Mouse (Mus musculus) midbrain, embryonic 12.5 days (tissue): ENCODE data around the gene Hnrnpu. TPM values are rescaled to one million over a fixed set of nuclear protein-coding genes. Genes with fewer than 3 reads are reported as not detected.

Experiments
- ATAC-seq: fragments of 200-750 bp; cut with Nextera tagmentation; 2 replicates; pipeline ENCODE4 v1.8.0; 2017; ENCODE audit warnings: low read depth, moderate TSS enrichment, moderate library complexity; ENCODE audit not compliant: low FRiP score
- H3K27ac ChIP-seq: fragments of 300-500 bp; sonication (generic); replicated peaks from 2 replicates; pipeline ENCODE4 v1.5.1; 2016; ENCODE audit warnings: mild to moderate bottlenecking
- H3K27me3 ChIP-seq: fragments of 300-500 bp; sonication (generic); 2 replicates; pipeline ENCODE4 v1.6.1; 2016; ENCODE audit warnings: mild to moderate bottlenecking
- H3K36me3 ChIP-seq: fragments of 300-500 bp; sonication (generic); 2 replicates; pipeline ENCODE4 v1.6.1; 2016
- H3K4me1 ChIP-seq: fragments of 300-500 bp; sonication (generic); 2 replicates; pipeline ENCODE4 v1.6.1; 2016
- H3K4me2 ChIP-seq: fragments of 300-500 bp; sonication (generic); replicated peaks from 2 replicates; pipeline ENCODE4 v1.6.1; 2016; ENCODE audit warnings: mild to moderate bottlenecking, moderate library complexity
- H3K4me3 ChIP-seq: fragments of 300-500 bp; sonication (generic); 2 replicates; pipeline ENCODE4 v1.5.1; 2016; ENCODE audit warnings: mild to moderate bottlenecking
- H3K9ac ChIP-seq: fragments of 300-500 bp; sonication (generic); replicated peaks from 2 replicates; pipeline ENCODE4 v1.6.1; 2016; ENCODE audit warnings: mild to moderate bottlenecking, moderate library complexity
- H3K9me3 ChIP-seq: fragments of 300-500 bp; sonication (generic); 2 replicates; pipeline ENCODE4 v1.6.1; 2016; ENCODE audit warnings: mild to moderate bottlenecking
- WGBS: fragments of 180-500 bp; shearing (Covaris S2); methylation state at CpG from one replicate; pipeline ENCODE4 v1.1.7; 2016; 5-methylcytosine and 5-hydroxymethylcytosine counted together
- polyA plus RNA-seq: library from polyadenylated mRNA; unstranded; fragments of >200 nt; fragmentation: Nextera tagmentation; extraction: Ambion mirVana; gene quantifications from 2 replicates; pipeline ENCODE4 v1.2.1, GENCODE M21; 2016

Hnrnpu gene
- polyA plus RNA-seq, 1 experiment from 2014 or later, result 896 TPM

- Histone ChIP-seq H3K9me3 (no peaks in the 10 kb centered on the region), H3K9ac (peak overlapping the region; percentile 100), H3K4me3 (peak overlapping the region; percentile 100), H3K27me3 (no peaks in the 10 kb centered on the region), H3K4me1 (peaks cover 23% of the 10 kb centered on the region), H3K4me2 (peak overlapping the region; percentile 85; the same call in 1 of the 2 replicates), H3K27ac (peak overlapping the region; percentile 100), H3K36me3 (peaks cover 26% of the 10 kb centered on the region)
- ATAC-seq, result peak; percentile 63
- under 1% methylated on average over 81 of the region's 89 CpGs for WGBS
Observed at GRCm38 (mm10) chr1:178336777-178337481, 668 bp downstream of the Hnrnpu start.

GRCm38 (mm10) chr1:178336289-178336775, 1.3 kb downstream of the Hnrnpu start:
- no peaks in the 10 kb centered on the region for H3K9me3 ChIP-seq
- peak; percentile 93 for ATAC-seq
- peak overlapping the region; percentile 100 for H3K4me3 ChIP-seq
- H3K36me3 ChIP-seq, result peaks cover 31% of the 10 kb centered on the region
- H3K27ac ChIP-seq, result peak overlapping the region; percentile 100
- peak overlapping the region; percentile 100 for H3K9ac ChIP-seq
- H3K4me2 ChIP-seq, result peak overlapping the region; percentile 85
- peaks cover 23% of the 10 kb centered on the region for H3K4me1 ChIP-seq
- no peaks in the 10 kb centered on the region for H3K27me3 ChIP-seq
- WGBS, result under 1% methylated on average over 14 of the region's 53 CpGs

GRCm38 (mm10) chr1:178335860-178336261, 1.7 kb downstream of the Hnrnpu start:
- peak overlapping the region; percentile 100 for H3K9ac ChIP-seq
- no peak for ATAC-seq
- WGBS, result under 1% methylated on average over 16 of the region's 16 CpGs
- H3K36me3 ChIP-seq, result peaks cover 36% of the 10 kb centered on the region
- peak overlapping the region; percentile 85 for H3K4me2 ChIP-seq
- peak overlapping the region; percentile 100 for H3K4me3 ChIP-seq
- H3K27ac ChIP-seq, result peak overlapping the region; percentile 100
- H3K27me3 ChIP-seq, result no peaks in the 10 kb centered on the region
- H3K9me3 ChIP-seq, result no peaks in the 10 kb centered on the region
- H3K4me1 ChIP-seq, result peaks cover 23% of the 10 kb centered on the region

- WGBS, result 81% methylated on average over 6 of the region's 6 CpGs
- Histone ChIP-seq H3K27ac (no peak overlapping the region), H3K4me2 (no peak overlapping the region), H3K9me3 (no peaks in the 10 kb centered on the region), H3K36me3 (peaks cover 71% of the 10 kb centered on the region), H3K9ac (no peak overlapping the region), H3K27me3 (no peaks in the 10 kb centered on the region), H3K4me1 (peaks cover 20% of the 10 kb centered on the region), H3K4me3 (no peak overlapping the region)
- no peak for ATAC-seq
Observed at GRCm38 (mm10) chr1:178329946-178330345, 7.7 kb downstream of the Hnrnpu start.

- H3K9ac ChIP-seq, result no peak overlapping the region
- 88% methylated on average over 5 of the region's 5 CpGs for WGBS
- H3K4me3 ChIP-seq, result no peak overlapping the region
- no peak for ATAC-seq
- H3K27me3 ChIP-seq, result no peaks in the 10 kb centered on the region
- no peak overlapping the region for H3K4me2 ChIP-seq
- H3K9me3 ChIP-seq, result no peaks in the 10 kb centered on the region
- no peak overlapping the region for H3K27ac ChIP-seq
- H3K36me3 ChIP-seq, result peaks cover 72% of the 10 kb centered on the region
- peaks cover 12% of the 10 kb centered on the region for H3K4me1 ChIP-seq
Observed at GRCm38 (mm10) chr1:178329017-178329416, 8.6 kb downstream of the Hnrnpu start.

GRCm38 (mm10) chr1:178326950-178327349, 10.6 kb downstream of the Hnrnpu start:
- no peak overlapping the region for H3K27ac ChIP-seq
- H3K36me3 ChIP-seq, result peaks cover 70% of the 10 kb centered on the region
- ATAC-seq, result no peak
- H3K27me3 ChIP-seq, result no peaks in the 10 kb centered on the region
- H3K9ac ChIP-seq, result no peak overlapping the region
- WGBS, result 88% methylated on average over 1 of the region's 1 CpGs
- H3K9me3 ChIP-seq, result no peaks in the 10 kb centered on the region
- peaks cover under 1% of the 10 kb centered on the region; the same call in 1 of the 2 replicates for H3K4me1 ChIP-seq
- no peak overlapping the region for H3K4me2 ChIP-seq
- no peak overlapping the region for H3K4me3 ChIP-seq

GRCm38 (mm10) chr1:178326357-178326756, 11.2 kb downstream of the Hnrnpu start:
- Histone ChIP-seq H3K27ac (no peak overlapping the region), H3K4me1 (peaks cover 6% of the 10 kb centered on the region), H3K4me2 (no peak overlapping the region), H3K9ac (no peak overlapping the region), H3K9me3 (no peaks in the 10 kb centered on the region), H3K36me3 (peaks cover 70% of the 10 kb centered on the region), H3K27me3 (no peaks in the 10 kb centered on the region), H3K4me3 (no peak overlapping the region)
- ATAC-seq, result no peak
- 95% methylated on average over 1 of the region's 1 CpGs for WGBS

GRCm38 (mm10) chr1:178324568-178324967, 13.0 kb downstream of the Hnrnpu start:
- ATAC-seq, result no peak
- 96% methylated on average over 1 of the region's 1 CpGs for WGBS
- Histone ChIP-seq H3K4me3 (no peak overlapping the region), H3K36me3 (peaks cover 66% of the 10 kb centered on the region), H3K27ac (no peak overlapping the region), H3K9ac (no peak overlapping the region), H3K4me1 (peaks cover 20% of the 10 kb centered on the region), H3K27me3 (no peaks in the 10 kb centered on the region), H3K4me2 (no peak overlapping the region), H3K9me3 (no peaks in the 10 kb centered on the region)

GRCm38 (mm10) chr1:178323235-178323634, 14.4 kb downstream of the Hnrnpu start:
- Histone ChIP-seq H3K27ac (0 out of 2 replicates have a peak overlapping the region, but pooled peaks have one; percentile 6), H3K36me3 (peaks cover 59% of the 10 kb centered on the region), H3K9me3 (no peaks in the 10 kb centered on the region), H3K27me3 (no peaks in the 10 kb centered on the region), H3K4me3 (no peak overlapping the region), H3K4me1 (peaks cover 20% of the 10 kb centered on the region), H3K4me2 (no peak overlapping the region), H3K9ac (no peak overlapping the region)
- WGBS, result 80% methylated on average over 1 of the region's 1 CpGs
- no peak for ATAC-seq

- H3K36me3 ChIP-seq, result peaks cover 47% of the 10 kb centered on the region
- H3K9me3 ChIP-seq, result no peaks in the 10 kb centered on the region
- ATAC-seq, result no peak
- no peak overlapping the region for H3K4me3 ChIP-seq
- H3K4me2 ChIP-seq, result peak overlapping the region; percentile 83; the same call in 1 of the 2 replicates
- H3K9ac ChIP-seq, result no peak overlapping the region
- peaks cover 21% of the 10 kb centered on the region for H3K4me1 ChIP-seq
- H3K27ac ChIP-seq, result 0 out of 2 replicates have a peak overlapping the region, but pooled peaks have one; percentile 3
- H3K27me3 ChIP-seq, result no peaks in the 10 kb centered on the region
- 66% methylated on average over 4 of the region's 4 CpGs for WGBS
Observed at GRCm38 (mm10) chr1:178321730-178322357, 15.8 kb downstream of the Hnrnpu start.

- peak overlapping the region; percentile 100 for H3K27ac ChIP-seq
- WGBS, result 48% methylated on average over 5 of the region's 5 CpGs
- H3K4me2 ChIP-seq, result peak overlapping the region; percentile 83
- peak overlapping the region; percentile 83 for H3K9ac ChIP-seq
- peak overlapping the region; percentile 55 for H3K4me3 ChIP-seq
- H3K27me3 ChIP-seq, result no peaks in the 10 kb centered on the region
- no peaks in the 10 kb centered on the region for H3K9me3 ChIP-seq
- no peak for ATAC-seq
- peaks cover 22% of the 10 kb centered on the region for H3K4me1 ChIP-seq
- H3K36me3 ChIP-seq, result peaks cover 47% of the 10 kb centered on the region
Observed at GRCm38 (mm10) chr1:178320723-178321590, 16.6 kb downstream of the Hnrnpu start.
